Mouse (Mus musculus) spleen, adult 18-20 months (tissue): Measurements from ENCODE around the gene Stab1.

Source experiments
- DNase-seq, 2 experiments: peaks; one replicate each; pipeline ENCODE4 v3.0.0; 2022; ENCODE audit warnings: mixed read lengths in 2 of 2

Stab1 gene

GRCm38 (mm10) chr14:31161638-31162037 lies 6.8 kb downstream of the Stab1 start:
- no peak for DNase-seq

- DNase-seq: no peak
These were observed 7.2 kb downstream of the Stab1 start for GRCm38 (mm10) chr14:31161191-31161590.

GRCm38 (mm10) chr14:31160196-31161150 lies 8.0 kb downstream of the Stab1 start:
- no peak for DNase-seq

- DNase-seq: no peak
These were observed 22.7 kb downstream of the Stab1 start for GRCm38 (mm10) chr14:31145694-31146093.

- DNase-seq: no peak
These were observed 27.4 kb downstream of the Stab1 start for GRCm38 (mm10) chr14:31141011-31141410.

GRCm38 (mm10) chr14:31140141-31140540 lies 28.3 kb downstream of the Stab1 start:
- no peak for DNase-seq

GRCm38 (mm10) chr14:31139666-31140065 lies 28.8 kb downstream of the Stab1 start:
- DNase-seq: no peak

GRCm38 (mm10) chr14:31138897-31139429 lies 29.5 kb downstream of the Stab1 start:
- DNase-seq: no peak

GRCm38 (mm10) chr14:31138219-31138896 lies 30.1 kb downstream of the Stab1 start:
- no peak for DNase-seq

- no peak for DNase-seq
These were observed 30.6 kb downstream of the Stab1 start for GRCm38 (mm10) chr14:31137791-31138190.

- no peak for DNase-seq
These were observed 31.2 kb downstream of the Stab1 start for GRCm38 (mm10) chr14:31137281-31137595.

- DNase-seq: no peak
These were observed 31.8 kb downstream of the Stab1 start for GRCm38 (mm10) chr14:31136411-31137280.

- DNase-seq: no peak
These were observed 32.7 kb downstream of the Stab1 start for GRCm38 (mm10) chr14:31135495-31136410.

GRCm38 (mm10) chr14:31134015-31135000 lies 34.1 kb downstream of the Stab1 start:
- no peak for DNase-seq

- DNase-seq: no peak
These were observed 35.3 kb downstream of the Stab1 start for GRCm38 (mm10) chr14:31133023-31133665.

GRCm38 (mm10) chr14:31132491-31132975 lies 35.9 kb downstream of the Stab1 start:
- no peak for DNase-seq

- DNase-seq: no peak
These were observed 36.4 kb downstream of the Stab1 start for GRCm38 (mm10) chr14:31132031-31132430.

- no peak for DNase-seq
These were observed 37.1 kb downstream of the Stab1 start for GRCm38 (mm10) chr14:31131272-31131821.
